Mouse (Mus musculus): ENCODE results near the gene Srrt. TPM values are rescaled to one million over a fixed set of nuclear protein-coding genes. Genes with fewer than 3 reads are reported as not detected.

Srrt gene
- total RNA-seq, 4 experiments from 2014 or later = 30.0 to 37.2 (median 34.0) TPM

- DNase-seq (ENCODE audit: low spot score in 2 of 2) = peak; percentile 86 to 90
Observed at GRCm38 (mm10) chr5:137338256-137338655, 30.8 kb upstream of the Srrt start.

GRCm38 (mm10) chr5:137337190-137337589 is 29.7 kb upstream of the Srrt start:
- no peak for DNase-seq (ENCODE audit: low spot score in 2 of 2)

DNA sequence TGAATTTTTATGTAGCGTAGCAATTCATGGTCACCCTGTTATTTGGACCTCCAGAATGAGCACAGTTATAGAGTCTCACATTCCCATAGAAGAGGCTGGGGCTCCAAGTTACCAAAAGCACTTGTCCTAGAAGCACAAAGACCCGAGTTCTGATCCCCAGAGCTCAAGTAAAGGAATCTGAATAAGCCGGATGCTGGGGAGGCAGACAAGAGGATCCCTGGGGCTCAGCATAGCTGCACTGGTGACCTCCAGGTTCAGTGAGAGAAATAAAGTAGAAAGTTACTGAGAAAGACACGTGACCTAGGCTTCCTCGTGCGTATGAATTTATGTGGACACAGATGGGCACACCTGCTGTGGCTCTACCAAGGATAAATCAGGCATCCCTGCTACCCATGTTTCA is 27.6 kb upstream of the Srrt start:
- no peak for DNase-seq (ENCODE audit: low spot score in 2 of 2)

- DNase-seq (ENCODE audit: low spot score in 2 of 2) = no peak
Observed at GRCm38 (mm10) chr5:137334317-137334716, 26.8 kb upstream of the Srrt start.

DNA sequence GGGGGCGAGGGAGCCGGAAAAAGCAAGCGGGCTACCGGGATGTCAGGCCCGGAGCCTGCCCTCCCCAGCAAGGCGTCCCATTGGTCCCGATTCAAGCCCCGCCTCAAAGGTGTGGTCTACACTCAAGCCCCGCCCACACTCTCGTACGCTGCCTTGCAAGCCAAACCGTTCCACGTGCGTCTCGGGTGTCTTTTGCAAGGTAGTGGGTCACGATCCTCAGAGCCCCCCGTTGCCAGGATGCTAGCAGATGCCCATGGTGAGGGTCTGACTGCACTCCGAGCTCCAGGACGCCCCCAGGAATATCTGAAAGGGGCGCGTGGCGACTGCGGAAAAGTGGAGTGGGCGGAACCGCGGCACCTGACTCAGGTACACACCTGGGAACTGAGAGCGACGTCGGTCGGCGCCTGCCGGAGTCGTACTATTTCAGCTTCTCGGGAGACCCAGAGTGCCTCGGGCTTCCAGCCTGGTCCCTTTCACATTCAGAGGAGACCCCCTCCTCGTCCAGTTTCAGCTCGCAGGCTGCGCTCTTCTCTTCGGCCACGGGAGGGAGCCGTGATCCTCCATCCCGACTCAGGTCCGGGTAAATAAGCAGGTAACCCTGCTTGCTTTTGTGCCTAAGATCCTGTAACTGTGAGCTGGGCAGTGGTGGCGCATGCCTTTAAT is 26.2 kb upstream of the Srrt start, which contains the start of gene Slc12a9:
Gene Slc12a9 (minus strand): TSS at position 86 of the 663 bp plus-strand sequence.
- DNase-seq (ENCODE audit: low spot score in 2 of 2) = peak; percentile 90 to 92

- DNase-seq (ENCODE audit: low spot score in 2 of 2) = no peak
Observed at GRCm38 (mm10) chr5:137332857-137333511, 25.5 kb upstream of the Srrt start.

DNA sequence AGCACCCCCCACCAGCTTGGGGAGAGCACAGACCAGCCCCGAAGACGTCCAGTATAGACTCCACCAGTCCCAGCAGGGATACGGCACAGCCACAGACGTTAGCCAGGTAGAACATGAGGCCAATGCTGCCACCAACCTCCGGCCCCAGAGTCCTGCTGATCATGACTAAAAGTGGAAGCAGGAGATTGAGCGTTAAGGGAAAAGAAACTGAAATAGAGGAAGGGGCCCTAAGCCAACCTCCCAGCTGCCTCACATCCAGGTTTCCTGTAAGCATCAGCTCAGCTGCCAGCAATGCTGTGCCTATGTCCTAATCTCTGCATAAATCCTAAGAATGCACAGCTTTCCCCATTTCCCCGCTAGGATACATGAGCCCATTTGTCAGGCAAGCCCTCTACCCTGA is 23.4 kb upstream of the Srrt start:
- DNase-seq (ENCODE audit: low spot score in 2 of 2) = no peak

GRCm38 (mm10) chr5:137320996-137321395 is 13.5 kb upstream of the Srrt start:
- DNase-seq (ENCODE audit: low spot score in 2 of 2) = no peak

GRCm38 (mm10) chr5:137318570-137318969 is 11.1 kb upstream of the Srrt start:
- DNase-seq (ENCODE audit: low spot score in 2 of 2) = no peak

DNA sequence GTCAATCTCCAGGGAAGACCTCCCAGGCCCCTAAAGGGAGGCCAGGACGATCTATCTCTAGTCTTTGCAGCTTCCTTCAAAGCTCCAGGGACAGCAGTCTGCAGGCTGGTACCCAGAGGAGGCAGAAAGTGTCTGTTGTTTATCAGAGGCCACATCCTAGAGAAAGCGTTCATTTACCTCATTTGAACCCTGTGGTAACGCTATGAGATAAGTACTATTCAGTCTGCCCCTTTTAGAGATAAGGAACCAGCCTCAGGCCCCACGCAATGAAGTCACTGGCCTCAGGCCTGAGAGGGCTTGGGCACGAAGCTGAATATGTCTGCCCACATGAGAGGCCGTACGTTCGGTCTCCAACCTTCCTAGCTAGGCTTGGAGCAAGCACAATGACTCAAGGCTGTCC is 9.9 kb upstream of the Srrt start:
- no peak for DNase-seq (ENCODE audit: low spot score in 2 of 2)

DNA sequence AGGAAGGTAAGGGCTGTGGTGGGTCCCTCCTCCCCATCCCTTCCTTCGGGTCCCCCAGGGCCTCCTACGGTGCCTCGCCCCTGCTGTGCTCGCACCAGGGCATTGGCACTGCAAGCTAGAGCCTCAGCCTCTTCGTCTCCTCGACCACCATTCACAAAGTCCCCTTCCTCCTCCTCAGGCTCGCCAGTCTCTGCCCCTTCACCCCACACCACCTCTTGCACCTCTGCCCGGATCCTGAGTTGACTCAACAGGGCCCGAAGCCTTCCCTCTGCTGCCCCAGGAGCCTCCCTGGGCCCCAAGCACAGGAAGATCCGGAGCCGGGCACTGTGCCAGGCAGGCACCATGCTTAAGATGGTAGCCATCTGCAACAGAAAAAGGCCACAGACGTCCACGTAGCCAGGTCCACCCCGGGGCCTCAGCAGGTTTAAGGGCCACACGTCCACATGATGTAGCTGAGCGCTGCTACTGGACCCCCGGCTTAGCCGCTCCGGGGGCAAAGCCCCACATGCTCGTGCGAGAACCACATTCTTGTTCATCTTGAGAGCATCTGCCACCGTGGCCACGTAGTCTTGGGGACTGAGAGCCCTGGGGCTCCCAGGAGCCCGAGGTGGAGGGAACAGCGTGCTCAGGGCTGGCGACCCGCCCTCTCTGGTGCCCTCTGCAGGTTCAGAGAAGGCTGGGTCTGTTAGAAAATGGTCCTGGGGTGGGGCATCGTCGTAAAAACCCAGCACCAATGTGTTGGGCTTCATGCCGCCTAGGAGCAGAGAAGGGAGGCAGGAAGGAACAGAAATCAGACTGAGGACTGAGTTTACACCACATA is 7.8 kb upstream of the Srrt start:
- DNase-seq (ENCODE audit: low spot score in 2 of 2) = no peak

DNA sequence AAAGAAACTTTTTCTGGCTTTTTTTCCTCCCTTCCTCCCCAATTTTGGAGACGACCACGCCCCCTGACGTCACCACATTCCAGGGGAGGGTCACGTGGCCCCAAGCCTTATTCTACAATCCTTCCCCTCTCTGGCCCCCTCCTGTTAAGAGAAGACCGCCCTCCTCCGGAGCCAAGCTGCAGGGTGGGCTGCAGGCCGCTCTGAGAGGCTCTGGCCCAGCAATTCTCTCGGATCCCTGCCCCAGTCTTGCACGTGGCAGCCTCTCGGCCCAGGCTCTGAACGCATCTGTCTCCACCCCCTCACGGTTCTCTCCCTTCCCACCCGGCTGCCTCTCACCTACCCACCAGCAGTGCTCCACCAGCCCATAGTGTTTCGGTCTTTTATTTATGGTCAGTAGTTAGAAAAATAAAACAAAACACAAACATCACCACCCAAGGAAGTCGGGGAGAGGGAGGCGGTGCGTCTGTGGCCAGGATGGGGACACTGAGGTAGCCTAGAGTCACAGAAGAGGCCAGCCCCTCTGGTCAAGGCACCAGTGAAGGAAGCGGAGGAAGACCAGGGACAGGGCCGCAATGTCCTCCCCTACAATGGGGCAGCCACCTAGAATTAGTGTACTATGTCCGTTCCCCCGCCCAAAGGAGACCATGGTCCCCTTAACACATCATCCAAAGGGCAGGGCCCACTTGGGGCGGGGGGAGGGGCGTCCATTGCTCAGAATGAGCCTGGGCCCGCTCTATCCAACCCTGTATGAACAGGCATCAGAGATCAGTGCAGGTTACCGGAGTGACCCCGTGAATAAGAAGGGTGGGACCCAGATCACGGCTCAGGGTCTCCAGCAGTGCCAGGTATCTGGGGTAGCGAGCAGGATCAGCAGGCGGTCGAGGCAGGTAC is 7.0 kb upstream of the Srrt start, which contains the start of gene Trip6:
Gene Trip6 (minus strand): TSS at position 212 of the 891 bp plus-strand sequence.
- peak; percentile 79 to 83 for DNase-seq (ENCODE audit: low spot score in 2 of 2)

DNA sequence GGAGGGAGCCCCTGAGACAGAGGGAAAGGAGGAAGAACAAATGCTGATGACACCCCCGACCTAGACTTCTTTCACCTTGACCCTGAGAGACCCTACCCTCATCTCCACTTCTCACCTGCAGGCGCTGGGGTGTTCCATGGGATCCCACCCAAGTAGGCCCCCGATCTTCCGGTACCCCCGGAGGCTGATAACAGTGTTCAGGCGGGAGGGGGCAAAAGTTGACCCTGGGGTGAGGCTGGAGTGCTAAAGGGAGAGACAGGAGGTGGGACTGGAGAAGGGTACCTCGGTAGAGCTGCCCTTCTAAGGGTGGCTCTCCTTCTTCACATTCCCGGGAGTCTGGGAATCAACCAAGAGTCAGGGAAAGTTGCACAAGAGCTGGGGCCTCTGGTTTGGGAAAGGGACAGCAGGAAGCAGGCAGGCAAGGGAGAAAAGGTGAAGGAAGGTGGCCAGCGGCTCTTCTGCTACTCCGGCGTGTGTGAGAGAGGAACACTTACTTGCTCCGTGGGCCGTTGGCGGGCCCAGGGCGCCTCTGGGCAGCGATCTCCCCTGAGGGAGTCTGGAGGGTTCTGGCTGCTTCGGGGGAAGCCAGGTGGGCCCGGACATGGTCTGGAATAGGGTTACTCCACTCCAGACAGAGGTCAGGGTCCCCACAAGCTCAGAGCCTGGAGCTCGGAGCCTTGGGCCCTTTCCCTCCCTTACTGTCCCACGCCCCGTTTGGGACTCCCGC is 6.2 kb upstream of the Srrt start:
- no peak for DNase-seq (ENCODE audit: low spot score in 2 of 2)

- DNase-seq (ENCODE audit: low spot score in 2 of 2) = no peak
Observed at GRCm38 (mm10) chr5:137308356-137308755, 882 bp upstream of the Srrt start.

DNA sequence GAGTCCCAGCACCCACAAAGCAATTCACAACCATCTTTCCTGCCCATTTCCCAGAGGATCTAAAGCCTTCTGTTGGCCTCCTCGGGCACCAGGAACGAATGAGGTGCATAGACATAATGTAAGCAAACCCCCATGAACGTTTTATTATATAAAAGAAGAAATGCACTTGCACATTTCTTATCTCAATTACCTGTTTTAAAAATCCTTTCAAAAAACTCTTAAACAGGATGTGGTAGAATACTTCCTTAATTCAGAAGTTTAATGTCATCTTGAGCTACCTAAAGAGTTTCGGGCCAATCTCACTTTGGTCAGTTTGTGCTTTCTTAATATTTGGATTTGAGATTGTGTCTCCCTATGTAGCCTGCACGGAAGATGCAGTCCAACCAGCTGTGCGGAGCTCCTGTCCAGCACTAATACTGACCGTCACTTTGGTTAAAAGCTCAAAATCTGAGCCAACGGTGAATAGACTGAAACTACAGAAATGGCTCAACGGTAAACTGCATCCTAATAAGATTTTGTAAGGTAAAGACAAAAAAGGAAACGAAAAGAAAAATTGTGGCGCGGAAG is 952 bp downstream of the Srrt start:
- DNase-seq (ENCODE audit: low spot score in 2 of 2) = no peak

DNA sequence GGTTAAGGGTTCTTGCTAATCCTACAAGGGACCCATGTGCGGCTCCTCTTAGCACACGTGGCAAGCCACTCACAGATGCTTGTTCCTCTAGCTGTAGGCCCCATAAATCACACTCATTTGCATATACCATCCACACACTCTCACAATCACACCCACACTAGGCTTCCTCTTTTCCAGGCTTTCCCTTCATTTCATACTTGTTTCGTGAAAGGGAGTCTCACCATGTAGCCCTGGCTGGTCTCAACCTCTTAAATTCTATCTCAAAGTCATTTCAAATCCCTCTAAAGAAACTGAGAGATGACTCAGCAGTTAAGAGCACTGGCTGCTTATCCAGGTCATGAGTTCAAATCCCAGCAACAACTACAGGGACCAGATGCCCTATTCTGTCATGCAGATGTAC is 1.7 kb downstream of the Srrt start:
- DNase-seq (ENCODE audit: low spot score in 2 of 2) = no peak

DNA sequence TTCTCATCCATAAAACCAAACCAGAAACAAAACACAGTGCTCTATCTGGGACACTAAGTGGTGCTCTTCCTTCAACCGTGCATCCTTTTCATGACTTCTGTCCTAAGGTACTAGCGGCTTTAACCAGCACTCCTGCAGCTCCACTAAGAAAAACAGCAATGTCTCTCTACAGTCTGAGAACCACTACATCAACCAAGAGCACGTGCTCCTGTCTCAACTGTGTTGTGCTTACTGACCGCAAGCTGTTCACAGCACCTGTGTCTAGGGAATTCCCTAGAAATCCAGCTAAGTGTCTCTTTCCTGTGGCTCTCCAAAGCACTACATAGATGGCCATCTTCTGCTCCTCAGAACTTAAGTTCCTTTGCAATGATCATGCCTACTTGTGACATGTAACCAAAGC is 2.7 kb downstream of the Srrt start:
- no peak for DNase-seq (ENCODE audit: low spot score in 2 of 2)

DNA sequence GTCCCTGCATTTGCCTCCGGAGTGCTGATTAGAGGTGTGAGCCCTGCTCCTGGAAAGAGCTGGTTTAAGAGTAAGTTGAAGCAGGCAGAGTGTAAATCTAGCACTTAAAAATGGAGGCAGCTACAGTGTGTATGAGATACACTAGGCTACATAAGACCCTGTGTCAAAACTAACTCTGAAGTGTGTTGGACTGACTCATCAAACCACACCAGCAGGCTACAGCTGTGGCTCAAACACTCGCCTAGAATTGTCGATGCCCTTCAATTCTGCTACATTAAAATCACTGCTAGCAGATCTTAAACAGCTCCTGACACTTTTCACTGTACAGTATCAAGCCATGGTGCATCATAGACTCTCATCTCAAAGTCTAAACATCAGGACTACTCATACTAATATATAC is 3.3 kb downstream of the Srrt start:
- no peak for DNase-seq (ENCODE audit: low spot score in 2 of 2)

DNA sequence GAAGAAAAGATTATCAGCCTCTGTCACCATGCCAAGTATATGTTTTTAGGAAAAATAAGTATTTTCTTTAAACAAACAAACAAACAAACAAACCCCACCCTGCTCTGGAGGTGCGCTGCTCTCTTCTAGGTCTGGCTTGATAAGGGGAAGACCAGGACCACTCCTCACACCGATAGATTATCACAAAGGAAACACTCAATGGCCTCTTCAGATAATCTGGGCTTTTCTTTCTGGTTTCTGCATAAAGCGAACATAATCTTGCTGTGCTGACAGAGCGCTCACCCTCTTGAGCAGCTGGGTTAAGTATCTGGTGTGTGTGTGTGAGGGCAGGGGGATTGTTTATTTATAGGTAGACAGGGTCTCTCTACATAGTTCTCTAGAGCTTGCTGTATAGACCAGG is 3.9 kb downstream of the Srrt start:
- DNase-seq (ENCODE audit: low spot score in 2 of 2) = no peak

GRCm38 (mm10) chr5:137301253-137301652 is 6.2 kb downstream of the Srrt start:
- DNase-seq (ENCODE audit: low spot score in 2 of 2) = no peak
